17 mouse cellular contexts compared by ENCODE assay signal in the genomic region with DNA sequence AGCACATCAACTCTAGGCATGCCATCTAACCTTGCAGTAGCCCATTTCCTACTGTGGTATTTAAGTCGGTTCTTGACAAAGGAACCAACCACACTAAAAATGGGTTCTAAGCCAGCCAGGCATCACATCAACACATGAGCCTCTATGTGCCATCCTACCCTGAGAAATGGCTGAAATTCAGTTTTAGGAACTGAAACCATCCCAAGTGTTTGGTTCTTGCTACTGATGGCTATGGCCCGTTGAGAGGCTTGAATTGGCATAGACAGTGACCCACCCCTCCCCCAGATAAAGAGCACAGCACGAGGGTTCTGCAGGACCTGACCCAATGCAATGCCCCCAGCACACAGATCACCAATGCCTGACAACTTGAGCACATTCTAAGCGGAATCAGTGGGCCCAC. TPM values are rescaled to one million over a fixed set of nuclear protein-coding genes. Genes with fewer than 3 reads are reported as not detected.
DNase-seq lines count a peak whose midpoint lies in the region; ATAC-seq lines count a peak whose summit lies in the region.
"Had no signal": no experiment of that assay in that cellular context is flagged by ENCODE, and none has a peak within 500 bp of the region (broad histone marks: within the 10 kb centered on the region; RNA-seq: fewer than 3 reads in every experiment).

No protein-coding gene starts in this region.

- peak; percentile 61 for ATAC-seq in granulocyte monocyte progenitor cell, adult 5-6 weeks (replicated peaks; ENCODE audit: poor library complexity, severe bottlenecking)
- 0 out of 2 replicates have a peak, but pooled peaks have one; percentile 27 for ATAC-seq in monocyte, adult 5-6 weeks (replicated peaks; ENCODE audit: insufficient number of reproducible peaks, low FRiP score, low TSS enrichment, poor library complexity, severe bottlenecking)
- ATAC-seq: forebrain, embryonic 15.5 days had no signal

- DNase-seq in B cell, adult 2 months = peak; percentile 10 to 17
- DNase-seq in embryo, embryonic 10 days (ENCODE audit: low spot score) = no peak
- no peak for DNase-seq in lung, postnatal 4 days
- DNase-seq in embryo, embryonic 10.5 days (ENCODE audit: low spot score) = no peak
- DNase-seq: adrenal gland, adult 2 months; adrenal gland, postnatal 25 days; cerebellum, adult 11-12 months; cerebellum, adult 8-10 months; cerebellum, postnatal 10 days; cerebellum, postnatal 36 days; gastrocnemius, postnatal 25 days; heart, adult 2 months; heart, postnatal 14 days; heart, postnatal 4 days had no signal

RNA-seq across cellular contexts. Expression of a gene that starts 36.4 kb away (rescaled TPM):
- 54.3 and 54.8 TPM in 2 replicates for total RNA-seq in granulocyte monocyte progenitor cell, adult 5-6 weeks (2014; fragmentation: Nextera tagmentation)
- 24.4 and 39.0 TPM in 2 replicates for total RNA-seq in granulocyte monocyte progenitor cell, adult 5-6 weeks (2017)
- total RNA-seq in monocyte, adult 5-6 weeks (2017) = 14.7 to 30.1 TPM (median 15.2 TPM) in 3 replicates

Comparison
In these comparisons a context has a peak if more than half of its experiments do, and no peak if none do; other contexts are left out.
1. DNase-seq: peak in B cell, adult 2 months (2 of 2); none in embryo, embryonic 10 days (single experiment), lung, postnatal 4 days (0 of 2) and embryo, embryonic 10.5 days (single experiment).